Mouse (Mus musculus): ENCODE results near the gene Snx3. TPM values are rescaled to one million over a fixed set of nuclear protein-coding genes. Genes with fewer than 3 reads are reported as not detected.

The Snx3 gene
- polyA plus RNA-seq (2016; fragmentation: Nextera tagmentation; extraction: Ambion mirVana): 265 and 269 TPM in 2 replicates

- Histone ChIP-seq H3K4me1 (no peaks in the 10 kb centered on the region), H3K9me3 (no peaks in the 10 kb centered on the region), H3K27me3 (no peaks in the 10 kb centered on the region), H3K4me3 (peak within 1 kb of the TSS; percentile 96), H3K4me2 (replicated peaks) (peak within 1 kb of the TSS; percentile 73), H3K9ac (peak within 1 kb of the TSS; percentile 91), H3K27ac (peak within 1 kb of the TSS; percentile 97), H3K36me3 (no peaks in the 10 kb centered on the region)
- WGBS: under 1% methylated on average over 68 of the region's 68 CpGs
- ATAC-seq (ENCODE audit: insufficient number of reproducible peaks, insufficient read depth, low FRiP score, low TSS enrichment): peak; percentile 96
These were observed at the start of gene Snx3 for GRCm38 (mm10) chr10:42501775-42502348. TSS of gene Snx3 (plus strand) at chr10:42502030.

- ATAC-seq (ENCODE audit: insufficient number of reproducible peaks, insufficient read depth, low FRiP score, low TSS enrichment): no peak
- Histone ChIP-seq H3K27me3 (no peaks in the 10 kb centered on the region), H3K4me2 (replicated peaks) (no peak overlapping the region), H3K36me3 (peaks cover 5% of the 10 kb centered on the region; the same call in 1 of the 2 replicates), H3K4me3 (no peak overlapping the region), H3K27ac (no peak overlapping the region), H3K9ac (no peak overlapping the region), H3K9me3 (peaks cover 5% of the 10 kb centered on the region; the same call in 1 of the 2 replicates), H3K4me1 (0 out of 2 replicates have a peak, but pooled peaks cover under 1% of the 10 kb centered on the region)
- 64% methylated on average over 11 of the region's 11 CpGs for WGBS
These were observed 47.6 kb upstream of the Snx3 start for GRCm38 (mm10) chr10:42454266-42454665.

DNA sequence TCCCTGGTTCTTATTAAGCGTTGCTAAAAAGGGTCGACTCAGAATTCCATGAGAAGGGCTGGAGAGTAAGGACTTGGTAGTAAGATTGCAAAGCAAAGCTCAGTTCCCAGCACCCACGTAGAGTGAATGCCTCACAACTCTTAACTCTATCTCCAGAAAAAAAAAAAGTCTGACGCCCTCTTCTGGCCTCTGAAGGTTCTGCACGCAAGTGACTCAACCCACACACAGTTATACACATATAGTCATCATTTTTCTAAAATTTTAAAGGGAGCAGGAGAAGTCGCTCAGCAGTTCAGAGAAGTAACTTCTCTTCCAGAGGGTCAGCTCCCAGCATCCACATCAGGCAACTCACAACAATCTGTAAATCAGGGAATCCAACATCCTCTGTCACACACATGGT is 47.1 kb upstream of the Snx3 start:
- Histone ChIP-seq H3K27me3 (no peaks in the 10 kb centered on the region), H3K36me3 (peaks cover 5% of the 10 kb centered on the region; the same call in 1 of the 2 replicates), H3K4me2 (replicated peaks) (no peak overlapping the region), H3K27ac (no peak overlapping the region), H3K9ac (no peak overlapping the region), H3K4me3 (no peak overlapping the region), H3K9me3 (peaks cover 9% of the 10 kb centered on the region; the same call in 1 of the 2 replicates), H3K4me1 (no peaks in the 10 kb centered on the region)
- no peak for ATAC-seq (ENCODE audit: insufficient number of reproducible peaks, insufficient read depth, low FRiP score, low TSS enrichment)
- WGBS: 84% methylated on average over 6 of the region's 6 CpGs

GRCm38 (mm10) chr10:42455981-42456380 is 45.8 kb upstream of the Snx3 start:
- ATAC-seq (ENCODE audit: insufficient number of reproducible peaks, insufficient read depth, low FRiP score, low TSS enrichment): no peak
- no peak overlapping the region for H3K27ac ChIP-seq
- no peak overlapping the region for H3K4me3 ChIP-seq

GRCm38 (mm10) chr10:42457557-42458191 is 44.2 kb upstream of the Snx3 start:
- no peak overlapping the region for H3K4me2 ChIP-seq (replicated peaks)
- peaks cover 5% of the 10 kb centered on the region; the same call in 1 of the 2 replicates for H3K36me3 ChIP-seq
- no peaks in the 10 kb centered on the region for H3K4me1 ChIP-seq
- H3K27ac ChIP-seq: peak overlapping the region; percentile 46; the same call in 1 of the 2 replicates
- no peak for ATAC-seq (ENCODE audit: insufficient number of reproducible peaks, insufficient read depth, low FRiP score, low TSS enrichment)
- peaks cover 11% of the 10 kb centered on the region; the same call in 1 of the 2 replicates for H3K9me3 ChIP-seq
- no peak overlapping the region for H3K9ac ChIP-seq
- no peak overlapping the region for H3K4me3 ChIP-seq
- WGBS: 71% methylated on average over 9 of the region's 9 CpGs
- H3K27me3 ChIP-seq: no peaks in the 10 kb centered on the region

More at GRCm38 (mm10) chr10:42455981-42456380, 45.8 kb upstream of the Snx3 start:
- no peak overlapping the region for H3K4me2 ChIP-seq (replicated peaks)
- H3K36me3 ChIP-seq: peaks cover 5% of the 10 kb centered on the region; the same call in 1 of the 2 replicates
- 63% methylated on average over 5 of the region's 5 CpGs for WGBS
- no peak overlapping the region for H3K9ac ChIP-seq
- no peaks in the 10 kb centered on the region for H3K4me1 ChIP-seq
- H3K9me3 ChIP-seq: peaks cover 11% of the 10 kb centered on the region; the same call in 1 of the 2 replicates
- no peaks in the 10 kb centered on the region for H3K27me3 ChIP-seq

GRCm38 (mm10) chr10:42464224-42464623 is 37.6 kb upstream of the Snx3 start:
- WGBS: 37% methylated on average over 5 of the region's 5 CpGs
- Histone ChIP-seq H3K27me3 (no peaks in the 10 kb centered on the region), H3K9ac (no peak overlapping the region), H3K9me3 (peaks cover 7% of the 10 kb centered on the region; the same call in 1 of the 2 replicates), H3K27ac (no peak overlapping the region), H3K4me1 (no peaks in the 10 kb centered on the region), H3K4me2 (replicated peaks) (no peak overlapping the region), H3K36me3 (no peaks in the 10 kb centered on the region), H3K4me3 (no peak overlapping the region)
- no peak for ATAC-seq (ENCODE audit: insufficient number of reproducible peaks, insufficient read depth, low FRiP score, low TSS enrichment)

- Histone ChIP-seq H3K27ac (no peak overlapping the region), H3K9me3 (0 out of 2 replicates have a peak, but pooled peaks cover under 1% of the 10 kb centered on the region), H3K27me3 (no peaks in the 10 kb centered on the region), H3K4me2 (replicated peaks) (no peak overlapping the region), H3K4me1 (no peaks in the 10 kb centered on the region), H3K9ac (no peak overlapping the region), H3K4me3 (no peak overlapping the region), H3K36me3 (no peaks in the 10 kb centered on the region)
- ATAC-seq (ENCODE audit: insufficient number of reproducible peaks, insufficient read depth, low FRiP score, low TSS enrichment): no peak
- WGBS: 79% methylated on average over 14 of the region's 14 CpGs
These were observed 37.0 kb upstream of the Snx3 start for GRCm38 (mm10) chr10:42464805-42465204.

GRCm38 (mm10) chr10:42474946-42475514 is 26.8 kb upstream of the Snx3 start:
- H3K36me3 ChIP-seq: no peaks in the 10 kb centered on the region; the same call in 1 of the 2 replicates
- H3K4me1 ChIP-seq: peaks cover 4% of the 10 kb centered on the region
- no peaks in the 10 kb centered on the region for H3K9me3 ChIP-seq
- no peak for ATAC-seq (ENCODE audit: insufficient number of reproducible peaks, insufficient read depth, low FRiP score, low TSS enrichment)
- H3K9ac ChIP-seq: no peak overlapping the region
- H3K27ac ChIP-seq: no peak overlapping the region
- H3K4me3 ChIP-seq: no peak overlapping the region
- no peak overlapping the region for H3K4me2 ChIP-seq (replicated peaks)
- no peaks in the 10 kb centered on the region for H3K27me3 ChIP-seq
- 79% methylated on average over 6 of the region's 6 CpGs for WGBS

DNA sequence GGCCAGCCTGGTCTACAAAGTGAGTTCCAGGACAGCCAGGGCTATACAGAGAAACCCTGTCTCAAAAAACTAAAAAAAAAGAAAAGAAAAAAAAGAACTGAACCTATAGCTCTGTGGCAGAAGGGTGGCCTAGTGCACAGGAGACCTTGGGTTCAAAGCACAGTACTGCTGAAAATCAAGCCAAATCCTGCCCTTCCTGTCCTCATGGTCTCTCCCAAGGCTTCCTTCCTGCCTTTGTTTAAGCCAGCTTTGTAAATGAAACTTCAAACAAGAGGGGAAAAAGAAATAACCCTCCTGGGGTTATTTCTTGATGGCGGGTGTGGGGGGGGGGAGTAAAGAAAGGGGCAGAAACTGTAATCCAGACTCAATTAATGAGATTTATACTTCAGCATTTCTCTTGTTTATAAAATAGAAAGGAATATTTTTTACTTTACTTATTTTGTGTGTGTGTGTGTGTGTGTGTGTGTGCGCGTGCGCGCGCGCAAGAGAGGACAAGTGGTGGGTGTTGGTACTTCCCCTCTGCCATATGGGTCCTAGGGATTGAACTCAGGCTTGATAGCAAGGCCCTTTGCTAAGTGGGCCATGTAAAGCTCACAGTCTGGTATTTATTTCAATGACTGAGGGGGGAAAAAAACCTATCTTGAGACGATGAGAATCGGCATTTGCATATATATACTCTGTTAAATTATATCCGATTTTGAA is 24.9 kb upstream of the Snx3 start:
- Histone ChIP-seq H3K9ac (no peak overlapping the region), H3K4me3 (no peak overlapping the region), H3K27me3 (no peaks in the 10 kb centered on the region), H3K27ac (no peak overlapping the region), H3K4me1 (peaks cover 4% of the 10 kb centered on the region), H3K36me3 (no peaks in the 10 kb centered on the region), H3K4me2 (replicated peaks) (peak overlapping the region; percentile 83; the same call in 1 of the 2 replicates), H3K9me3 (no peaks in the 10 kb centered on the region)
- no peak for ATAC-seq (ENCODE audit: insufficient number of reproducible peaks, insufficient read depth, low FRiP score, low TSS enrichment)
- WGBS: 92% methylated on average over 10 of the region's 10 CpGs

GRCm38 (mm10) chr10:42477550-42478340 is 24.1 kb upstream of the Snx3 start:
- H3K36me3 ChIP-seq: no peaks in the 10 kb centered on the region
- H3K9ac ChIP-seq: peak overlapping the region; percentile 76
- no peaks in the 10 kb centered on the region for H3K9me3 ChIP-seq
- peak overlapping the region; percentile 83 for H3K4me2 ChIP-seq (replicated peaks)
- peaks cover 4% of the 10 kb centered on the region for H3K4me1 ChIP-seq
- peak overlapping the region; percentile 57 for H3K4me3 ChIP-seq
- no peaks in the 10 kb centered on the region for H3K27me3 ChIP-seq
- 9% methylated on average over 25 of the region's 25 CpGs for WGBS
- ATAC-seq (ENCODE audit: insufficient number of reproducible peaks, insufficient read depth, low FRiP score, low TSS enrichment): peak; percentile 42
- H3K27ac ChIP-seq: peak overlapping the region; percentile 90

- H3K4me1 ChIP-seq: peaks cover 4% of the 10 kb centered on the region
- H3K4me2 ChIP-seq (replicated peaks): peak within 1 kb of the TSS; percentile 83
- H3K27me3 ChIP-seq: no peaks in the 10 kb centered on the region
- ATAC-seq (ENCODE audit: insufficient number of reproducible peaks, insufficient read depth, low FRiP score, low TSS enrichment): peak; percentile 86
- peak within 1 kb of the TSS; percentile 57 for H3K4me3 ChIP-seq
- no peaks in the 10 kb centered on the region for H3K36me3 ChIP-seq
- H3K9ac ChIP-seq: peak within 1 kb of the TSS; percentile 76
- peak within 1 kb of the TSS; percentile 90 for H3K27ac ChIP-seq
- H3K9me3 ChIP-seq: no peaks in the 10 kb centered on the region
- under 1% methylated on average over 29 of the region's 29 CpGs for WGBS
These were observed 23.5 kb upstream of the Snx3 start, which contains the start of gene Afg1l for GRCm38 (mm10) chr10:42478341-42478720. TSS of gene Afg1l (minus strand) at chr10:42478565.
